Comparison of ENCODE assay signal across 8 mouse cellular contexts in genomic region chr10:21998503-21999180, GRCm38 (mm10).
DNase-seq lines count a peak whose midpoint lies in the region; ATAC-seq and TF ChIP-seq lines count a peak whose summit lies in the region.

No protein-coding gene starts in this region.

- no peak for ATAC-seq in G1E (ENCODE audit: extremely low read depth, insufficient number of reproducible peaks, low FRiP score, poor library complexity, severe bottlenecking)
- no peak for ATAC-seq in heart, postnatal 0 days (ENCODE audit: insufficient read depth, low read depth)
- no peak for ATAC-seq in megakaryocyte progenitor cell, adult 5-6 weeks (replicated peaks; ENCODE audit: poor library complexity)

- peak; percentile 32 for DNase-seq in kidney, adult 2 months
- DNase-seq in kidney, adult 9 months, result no peak
- no peak for DNase-seq in G1E (ENCODE audit: low spot score)
- DNase-seq in heart, postnatal 0 days (ENCODE audit: low spot score), result no peak
- DNase-seq in midbrain, embryonic 10.5 days (ENCODE audit: low spot score), result no peak
- DNase-seq in thymus, postnatal 4 days, result no peak
- DNase-seq in cerebellum, adult 18-20 months, result no peak

- no peaks in the 10 kb centered on the region for H3K4me1 ChIP-seq in kidney, adult 2 months (ENCODE audit: control insufficient read depth, insufficient read depth, low read length)
- H3K4me1 ChIP-seq in G1E (ENCODE audit: insufficient read depth, low read depth, low read length), result peaks cover 49% of the 10 kb centered on the region
- H3K4me1 ChIP-seq in heart, postnatal 0 days (ENCODE audit: control insufficient read depth, insufficient read depth), result no peaks in the 10 kb centered on the region
- H3K4me1 ChIP-seq in midbrain, embryonic 10.5 days, result peaks cover 21% of the 10 kb centered on the region

- H3K27me3 ChIP-seq in kidney, adult 2 months (replicated peaks; ENCODE audit: control insufficient read depth, insufficient read depth, low read length), result no peaks in the 10 kb centered on the region
- H3K27me3 ChIP-seq in G1E (ENCODE audit: insufficient read depth, low read length), result peaks cover 4% of the 10 kb centered on the region; the same call in 1 of the 2 replicates
- H3K27me3 ChIP-seq in heart, postnatal 0 days (ENCODE audit: control insufficient read depth, insufficient read depth, low read length), result no peaks in the 10 kb centered on the region
- no peaks in the 10 kb centered on the region; the same call in 1 of the 2 replicates for H3K27me3 ChIP-seq in midbrain, embryonic 10.5 days (ENCODE audit: low read depth, poor library complexity, severe bottlenecking)

- 0 out of 2 replicates have a peak overlapping the region, but pooled peaks have one; percentile 15 for H3K27ac ChIP-seq in kidney, adult 2 months (ENCODE audit: insufficient read depth, low read depth, low read length)
- no peak overlapping the region for H3K27ac ChIP-seq in heart, postnatal 0 days (ENCODE audit: low read depth)
- no peak overlapping the region for H3K27ac ChIP-seq in midbrain, embryonic 10.5 days (replicated peaks)

- WGBS in kidney, adult 2 months, result 44% methylated on average over 28 of the region's 28 CpGs
- 61% methylated on average over 28 of the region's 28 CpGs for WGBS in heart, postnatal 0 days
- WGBS in midbrain, embryonic 10.5 days, result 83% methylated on average over 28 of the region's 28 CpGs

- H3K9ac ChIP-seq in heart, postnatal 0 days (replicated peaks; ENCODE audit: low read depth, low read length), result peak overlapping the region; percentile 56; the same call in 1 of the 2 replicates

- no peaks in the 10 kb centered on the region for H3K9me3 ChIP-seq in G1E (replicated peaks)
- no peaks in the 10 kb centered on the region for H3K9me3 ChIP-seq in heart, postnatal 0 days (replicated peaks; ENCODE audit: control insufficient read depth, low read length)
- H3K9me3 ChIP-seq in midbrain, embryonic 10.5 days (replicated peaks), result no peaks in the 10 kb centered on the region

- peaks cover 21% of the 10 kb centered on the region for H3K36me3 ChIP-seq in kidney, adult 2 months (ENCODE audit: control insufficient read depth, insufficient read depth, low read length)
- H3K36me3 ChIP-seq in G1E (replicated peaks), result peaks cover 49% of the 10 kb centered on the region
- peaks cover 39% of the 10 kb centered on the region for H3K36me3 ChIP-seq in heart, postnatal 0 days (replicated peaks; ENCODE audit: control insufficient read depth, insufficient read depth, low read length)
- H3K36me3 ChIP-seq in midbrain, embryonic 10.5 days, result peaks cover 19% of the 10 kb centered on the region

- H3K4me3 ChIP-seq in kidney, adult 2 months (ENCODE audit: insufficient read depth, low read depth, low read length), result peak overlapping the region; percentile 65
- H3K4me3 ChIP-seq in G1E (ENCODE audit: low read depth, low read length), result peak overlapping the region; percentile 70
- H3K4me3 ChIP-seq in heart, postnatal 0 days (ENCODE audit: low read depth, low read length), result peak overlapping the region; percentile 81
- H3K4me3 ChIP-seq in midbrain, embryonic 10.5 days, result 0 out of 2 replicates have a peak overlapping the region, but pooled peaks have one; percentile 1

- no peak for TF ChIP-seq CTCF in kidney, adult 2 months (conservative IDR thresholded peaks at IDR 0.05; ENCODE audit: insufficient read depth, insufficient read length, low read depth, low read length)
- TF ChIP-seq CTCF in G1E (IDR thresholded peaks at IDR 0.05; ENCODE audit: low read depth, low read length), result no peak
- no peak for TF ChIP-seq CTCF in heart, postnatal 0 days (IDR thresholded peaks at IDR 0.05; ENCODE audit: low read depth)

- no peak for TF ChIP-seq EP300 in heart, postnatal 0 days (IDR thresholded peaks at IDR 0.05; ENCODE audit: low read depth)

- peak overlapping the region; percentile 93 for H3K4me2 ChIP-seq in heart, postnatal 0 days (ENCODE audit: low read depth, low read length)

- TF ChIP-seq POLR2A in kidney, adult 2 months (IDR thresholded peaks at IDR 0.05; ENCODE audit: low read depth, low read length), result no peak

Comparison
In these comparisons a context has a peak if more than half of its experiments do, and no peak if none do; other contexts are left out.
1. H3K4me3 ChIP-seq: peak in every context shown above with its lines; median percentile 81 in heart, postnatal 0 days; 70 in G1E; 65 in kidney, adult 2 months; 1 in midbrain, embryonic 10.5 days.